Mouse (Mus musculus): ENCODE results near the gene Dhrs1. TPM values are rescaled to one million over a fixed set of nuclear protein-coding genes. Genes with fewer than 3 reads are reported as not detected.
A peak's percentile ranks its signal among the peaks of the same experiment; 100 is the strongest.

The Dhrs1 gene
- polyA plus RNA-seq, 1 experiment from 2014 or later: 75.9 TPM

DNA sequence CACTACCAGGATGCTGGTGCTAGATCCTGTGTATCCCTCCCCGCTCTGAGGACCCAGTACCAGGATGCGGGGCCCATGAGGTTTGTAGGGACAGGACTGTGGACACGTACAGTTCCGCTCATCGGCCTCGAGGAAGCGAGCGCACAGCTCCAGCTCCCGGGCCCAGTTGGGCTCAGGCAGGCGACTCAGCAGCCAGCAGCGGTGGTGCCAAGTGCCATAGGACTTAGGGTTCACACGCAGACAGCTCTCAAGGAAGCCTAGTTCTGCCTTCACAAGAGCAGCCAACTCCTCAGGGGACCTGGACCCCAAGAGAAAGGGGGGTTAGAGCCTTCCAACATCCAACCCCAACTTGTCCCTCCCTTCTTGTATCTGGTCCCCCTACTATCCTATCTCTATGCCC is 24.8 kb downstream of the Dhrs1 start:
- peaks cover 3% of the 10 kb centered on the region; the same call in 1 of the 2 replicates for H3K36me3 ChIP-seq (replicated peaks; ENCODE audit: control insufficient read depth, insufficient read depth, low read depth, low read length)
- DNase-seq (ENCODE audit: low spot score) (no peak), ATAC-seq (replicated peaks; ENCODE audit: insufficient number of reproducible peaks, low FRiP score, low TSS enrichment, low read depth) (no peak)
- H3K27me3 ChIP-seq (ENCODE audit: control insufficient read depth, insufficient read depth, low read length): no peaks in the 10 kb centered on the region
- no peak overlapping the region for H3K27ac ChIP-seq (replicated peaks; ENCODE audit: low read depth, low read length)
- no peak overlapping the region for H3K9ac ChIP-seq (replicated peaks; ENCODE audit: low read length)
- H3K4me1 ChIP-seq (ENCODE audit: control insufficient read depth, insufficient read depth, low read length): no peaks in the 10 kb centered on the region
- no peak overlapping the region for H3K4me3 ChIP-seq (ENCODE audit: low read depth, low read length)
- WGBS: 89% methylated on average over 12 of the region's 12 CpGs
- H3K4me2 ChIP-seq (ENCODE audit: low read depth, low read length): no peak overlapping the region
- H3K9me3 ChIP-seq (replicated peaks; ENCODE audit: control insufficient read depth, low read length): no peaks in the 10 kb centered on the region

DNA sequence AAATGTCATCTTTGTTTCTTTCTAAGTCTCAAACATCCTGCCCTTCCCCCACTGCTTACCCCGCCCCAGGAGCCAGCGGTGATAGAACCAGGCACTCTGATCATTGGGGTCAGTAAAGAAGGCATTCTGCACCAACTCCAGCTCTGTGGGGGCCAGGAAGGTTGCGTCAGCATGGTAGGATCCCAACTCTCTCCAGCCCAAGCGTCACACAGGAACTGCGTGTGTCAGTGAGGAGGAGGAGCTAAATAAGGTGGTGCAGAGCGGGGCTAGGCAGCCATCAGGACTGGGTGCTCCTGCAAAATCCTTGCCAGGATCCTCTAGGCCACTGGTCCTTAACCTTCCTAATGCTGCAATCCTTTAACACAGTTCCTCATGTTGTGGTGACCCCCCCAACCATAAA is 25.8 kb downstream of the Dhrs1 start:
- Histone ChIP-seq H3K9me3 (replicated peaks; ENCODE audit: control insufficient read depth, low read length) (no peaks in the 10 kb centered on the region), H3K4me1 (ENCODE audit: control insufficient read depth, insufficient read depth, low read length) (no peaks in the 10 kb centered on the region), H3K27ac (replicated peaks; ENCODE audit: low read depth, low read length) (no peak overlapping the region), H3K9ac (replicated peaks; ENCODE audit: low read length) (no peak overlapping the region), H3K4me3 (ENCODE audit: low read depth, low read length) (no peak overlapping the region), H3K4me2 (ENCODE audit: low read depth, low read length) (no peak overlapping the region), H3K36me3 (replicated peaks; ENCODE audit: control insufficient read depth, insufficient read depth, low read depth, low read length) (peaks cover 3% of the 10 kb centered on the region; the same call in 1 of the 2 replicates), H3K27me3 (ENCODE audit: control insufficient read depth, insufficient read depth, low read length) (no peaks in the 10 kb centered on the region)
- DNase-seq (ENCODE audit: low spot score): no peak
- no peak for ATAC-seq (replicated peaks; ENCODE audit: insufficient number of reproducible peaks, low FRiP score, low TSS enrichment, low read depth)
- WGBS: 86% methylated on average over 6 of the region's 6 CpGs

DNA sequence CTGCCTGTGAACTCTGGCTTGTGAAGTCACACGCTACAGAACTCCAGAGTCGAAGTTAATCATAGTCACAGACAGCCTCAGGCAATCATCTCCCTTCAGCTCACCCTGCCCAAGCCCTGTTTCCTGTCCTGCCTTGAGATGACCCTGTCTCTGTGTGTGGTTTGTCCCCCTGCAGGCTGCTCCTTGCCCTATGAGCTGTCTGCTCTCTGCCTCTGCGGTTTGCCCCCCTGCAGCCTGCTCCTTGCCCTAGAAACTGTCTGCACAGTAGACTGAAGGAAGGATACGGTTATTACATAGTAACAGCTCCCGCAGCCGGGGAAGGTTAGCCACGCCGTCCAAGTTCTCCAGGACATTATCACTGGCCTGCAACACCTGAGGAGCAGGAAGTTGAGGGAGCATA is 28.6 kb downstream of the Dhrs1 start:
- Histone ChIP-seq H3K4me1 (ENCODE audit: control insufficient read depth, insufficient read depth, low read length) (no peaks in the 10 kb centered on the region), H3K9me3 (replicated peaks; ENCODE audit: control insufficient read depth, low read length) (no peaks in the 10 kb centered on the region), H3K4me3 (ENCODE audit: low read depth, low read length) (no peak overlapping the region), H3K36me3 (replicated peaks; ENCODE audit: control insufficient read depth, insufficient read depth, low read depth, low read length) (peaks cover 3% of the 10 kb centered on the region; the same call in 1 of the 2 replicates), H3K27ac (replicated peaks; ENCODE audit: low read depth, low read length) (no peak overlapping the region), H3K4me2 (ENCODE audit: low read depth, low read length) (no peak overlapping the region), H3K27me3 (ENCODE audit: control insufficient read depth, insufficient read depth, low read length) (peaks cover 4% of the 10 kb centered on the region), H3K9ac (replicated peaks; ENCODE audit: low read length) (no peak overlapping the region)
- DNase-seq (ENCODE audit: low spot score): no peak
- ATAC-seq (replicated peaks; ENCODE audit: insufficient number of reproducible peaks, low FRiP score, low TSS enrichment, low read depth): no peak
- WGBS: 42% methylated on average over 8 of the region's 8 CpGs

DNA sequence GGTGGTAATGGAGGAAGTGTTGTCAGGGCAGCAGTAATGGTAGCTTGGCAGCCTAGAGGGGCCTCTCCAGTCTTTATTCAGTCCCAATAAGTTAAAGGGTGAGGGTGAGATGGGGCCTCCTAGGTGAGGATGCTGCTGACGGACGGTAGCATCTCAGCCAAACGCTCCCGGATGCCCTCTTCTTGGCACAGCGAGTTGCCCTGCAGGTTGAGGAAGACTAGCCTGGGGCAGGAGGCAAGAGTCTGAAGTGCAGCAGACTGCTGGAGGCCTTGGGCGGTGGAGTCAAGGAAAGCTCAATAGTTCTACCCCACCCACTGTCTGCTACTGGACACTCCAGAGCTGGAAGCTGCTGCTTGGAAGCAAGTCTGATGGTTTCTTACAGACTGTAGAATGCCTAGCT is 29.2 kb downstream of the Dhrs1 start:
- Histone ChIP-seq H3K36me3 (replicated peaks; ENCODE audit: control insufficient read depth, insufficient read depth, low read depth, low read length) (peaks cover 3% of the 10 kb centered on the region; the same call in 1 of the 2 replicates), H3K27ac (replicated peaks; ENCODE audit: low read depth, low read length) (no peak overlapping the region), H3K9me3 (replicated peaks; ENCODE audit: control insufficient read depth, low read length) (no peaks in the 10 kb centered on the region), H3K4me2 (ENCODE audit: low read depth, low read length) (no peak overlapping the region), H3K9ac (replicated peaks; ENCODE audit: low read length) (no peak overlapping the region), H3K4me3 (ENCODE audit: low read depth, low read length) (no peak overlapping the region), H3K4me1 (ENCODE audit: control insufficient read depth, insufficient read depth, low read length) (no peaks in the 10 kb centered on the region), H3K27me3 (ENCODE audit: control insufficient read depth, insufficient read depth, low read length) (peaks cover 4% of the 10 kb centered on the region)
- ATAC-seq (replicated peaks; ENCODE audit: insufficient number of reproducible peaks, low FRiP score, low TSS enrichment, low read depth): no peak
- WGBS: 96% methylated on average over 6 of the region's 6 CpGs
- DNase-seq (ENCODE audit: low spot score): no peak

DNA sequence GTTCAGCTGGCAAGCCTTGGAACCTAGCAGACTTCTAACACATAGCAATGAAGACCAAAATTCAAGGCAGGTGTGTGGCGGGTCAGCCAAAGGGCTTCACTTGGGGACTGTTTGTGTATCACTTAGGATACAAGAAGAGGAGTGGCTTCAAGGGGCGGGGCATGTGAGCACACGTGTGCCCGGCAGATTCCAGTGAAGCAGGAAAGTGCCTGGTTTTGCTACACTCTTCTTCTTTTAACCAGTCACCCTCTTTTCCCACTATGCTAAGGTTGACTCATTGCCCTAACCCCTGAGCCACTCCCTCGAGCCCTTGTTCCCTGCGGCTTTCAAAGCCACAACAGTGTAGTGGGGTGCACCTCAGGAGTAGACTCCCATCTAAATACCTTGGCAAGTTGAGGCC is 30.6 kb downstream of the Dhrs1 start:
- H3K36me3 ChIP-seq (replicated peaks; ENCODE audit: control insufficient read depth, insufficient read depth, low read depth, low read length): peaks cover 3% of the 10 kb centered on the region; the same call in 1 of the 2 replicates
- H3K9ac ChIP-seq (replicated peaks; ENCODE audit: low read length): no peak overlapping the region
- ATAC-seq (replicated peaks; ENCODE audit: insufficient number of reproducible peaks, low FRiP score, low TSS enrichment, low read depth): no peak
- 37% methylated on average over 6 of the region's 6 CpGs for WGBS
- H3K9me3 ChIP-seq (replicated peaks; ENCODE audit: control insufficient read depth, low read length): no peaks in the 10 kb centered on the region
- peaks cover 4% of the 10 kb centered on the region for H3K27me3 ChIP-seq (ENCODE audit: control insufficient read depth, insufficient read depth, low read length)
- H3K4me1 ChIP-seq (ENCODE audit: control insufficient read depth, insufficient read depth, low read length): no peaks in the 10 kb centered on the region
- no peak overlapping the region for H3K4me2 ChIP-seq (ENCODE audit: low read depth, low read length)
- DNase-seq (ENCODE audit: low spot score): peak; percentile 29
- no peak overlapping the region for H3K4me3 ChIP-seq (ENCODE audit: low read depth, low read length)
- no peak overlapping the region for H3K27ac ChIP-seq (replicated peaks; ENCODE audit: low read depth, low read length)

DNA sequence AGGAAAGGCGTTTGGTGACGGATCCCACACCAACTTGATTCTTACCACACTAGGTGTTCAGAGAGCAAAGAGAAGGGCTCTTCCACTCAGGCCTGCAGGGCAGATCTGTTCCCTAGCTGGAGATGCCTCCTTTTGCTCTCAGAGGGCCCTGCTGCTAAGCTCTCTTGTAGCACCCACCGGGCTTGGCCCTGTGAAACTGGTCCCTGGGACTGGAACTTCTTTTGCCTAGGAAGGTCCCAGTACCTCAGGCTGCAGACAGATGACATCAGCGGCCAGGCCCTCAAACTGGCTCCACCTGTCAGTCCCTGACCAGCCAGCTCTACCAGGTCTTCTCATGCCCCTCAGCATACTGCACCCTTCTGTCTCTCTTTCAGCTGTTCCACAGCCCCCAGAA is 31.8 kb downstream of the Dhrs1 start, which contains the start of gene Tgm1:
Tgm1 (minus strand) TSS at position 198 of the 394 bp plus-strand sequence.
- no peak within 1 kb of the TSS for H3K27ac ChIP-seq (replicated peaks; ENCODE audit: low read depth, low read length)
- WGBS: 20% methylated on average over 4 of the region's 4 CpGs
- H3K4me2 ChIP-seq (ENCODE audit: low read depth, low read length): peak within 1 kb of the TSS; percentile 22; the same call in 1 of the 2 replicates
- H3K4me1 ChIP-seq (ENCODE audit: control insufficient read depth, insufficient read depth, low read length): no peaks in the 10 kb centered on the region
- H3K9me3 ChIP-seq (replicated peaks; ENCODE audit: control insufficient read depth, low read length): no peaks in the 10 kb centered on the region
- DNase-seq (ENCODE audit: low spot score) (no peak), ATAC-seq (replicated peaks; ENCODE audit: insufficient number of reproducible peaks, low FRiP score, low TSS enrichment, low read depth) (no peak)
- no peak within 1 kb of the TSS for H3K9ac ChIP-seq (replicated peaks; ENCODE audit: low read length)
- H3K27me3 ChIP-seq (ENCODE audit: control insufficient read depth, insufficient read depth, low read length): peaks cover 4% of the 10 kb centered on the region
- H3K4me3 ChIP-seq (ENCODE audit: low read depth, low read length): no peak within 1 kb of the TSS
- H3K36me3 ChIP-seq (replicated peaks; ENCODE audit: control insufficient read depth, insufficient read depth, low read depth, low read length): peaks cover 3% of the 10 kb centered on the region; the same call in 1 of the 2 replicates

DNA sequence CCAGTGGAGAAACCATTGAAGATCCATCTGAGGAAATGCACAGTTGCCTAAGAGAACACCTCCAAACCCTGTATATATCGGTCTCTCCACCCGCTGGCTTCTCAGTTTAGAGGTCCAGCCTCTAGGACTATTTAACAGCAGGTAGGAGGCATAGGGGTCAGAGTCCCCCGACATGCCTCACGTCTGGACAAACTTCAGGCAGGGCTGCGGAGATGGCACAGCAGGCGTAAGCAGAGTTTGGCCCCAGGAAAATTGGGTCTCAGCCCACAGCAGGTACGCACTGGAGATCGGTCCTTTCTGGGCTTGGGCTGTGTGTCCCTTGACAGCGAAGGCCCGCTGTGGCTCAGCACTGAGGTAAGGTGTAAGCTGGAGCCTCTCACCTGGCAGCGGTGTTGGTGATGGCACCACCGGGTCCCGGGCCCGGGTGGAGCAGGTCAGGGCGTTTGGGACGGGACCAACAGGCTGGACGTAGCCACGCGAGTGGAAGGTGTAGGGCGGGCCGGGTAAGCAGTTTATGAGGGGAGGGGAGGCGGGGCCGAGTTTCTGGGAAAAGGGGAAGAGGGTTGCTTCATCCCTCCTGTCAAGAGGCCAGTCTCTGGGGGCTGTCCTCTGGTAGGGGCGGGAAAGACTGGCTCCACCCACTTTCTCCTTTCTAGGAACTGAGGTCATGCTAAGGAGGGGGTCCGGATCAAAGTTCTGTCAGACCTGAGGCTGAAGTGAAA is 32.3 kb downstream of the Dhrs1 start:
- H3K9ac ChIP-seq (replicated peaks; ENCODE audit: low read length): no peak overlapping the region
- H3K27ac ChIP-seq (replicated peaks; ENCODE audit: low read depth, low read length): no peak overlapping the region
- peak; percentile 23 for DNase-seq (ENCODE audit: low spot score)

DNA sequence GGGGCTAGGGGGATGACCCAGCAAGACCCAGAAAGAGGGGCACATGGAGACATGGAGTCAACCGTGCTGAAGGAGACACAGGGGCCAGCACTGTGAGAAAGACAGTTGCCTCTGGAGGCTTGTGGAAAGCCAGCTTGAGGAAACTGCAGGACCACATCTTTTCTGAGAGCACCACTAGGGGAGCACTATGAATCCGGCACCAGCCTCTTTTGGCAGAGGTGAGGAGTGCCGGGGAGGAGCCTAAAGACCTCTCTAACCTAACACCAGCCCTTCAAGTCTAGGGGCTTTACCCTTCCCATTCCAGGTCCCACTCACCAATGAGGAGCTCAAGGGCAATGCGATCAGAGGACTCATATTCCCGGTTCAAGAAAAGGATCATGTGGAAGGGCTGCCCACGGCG is 33.7 kb downstream of the Dhrs1 start:
- Histone ChIP-seq H3K27me3 (ENCODE audit: control insufficient read depth, insufficient read depth, low read length) (peaks cover 4% of the 10 kb centered on the region), H3K4me2 (ENCODE audit: low read depth, low read length) (no peak overlapping the region), H3K36me3 (replicated peaks; ENCODE audit: control insufficient read depth, insufficient read depth, low read depth, low read length) (no peaks in the 10 kb centered on the region), H3K4me1 (ENCODE audit: control insufficient read depth, insufficient read depth, low read length) (no peaks in the 10 kb centered on the region), H3K4me3 (ENCODE audit: low read depth, low read length) (no peak overlapping the region), H3K27ac (replicated peaks; ENCODE audit: low read depth, low read length) (no peak overlapping the region), H3K9me3 (replicated peaks; ENCODE audit: control insufficient read depth, low read length) (no peaks in the 10 kb centered on the region), H3K9ac (replicated peaks; ENCODE audit: low read length) (no peak overlapping the region)
- 77% methylated on average over 7 of the region's 7 CpGs for WGBS
- no peak for DNase-seq (ENCODE audit: low spot score)
- ATAC-seq (replicated peaks; ENCODE audit: insufficient number of reproducible peaks, low FRiP score, low TSS enrichment, low read depth): no peak

More for the DNA sequence above, 32.3 kb downstream of the Dhrs1 start:
- ATAC-seq (replicated peaks; ENCODE audit: insufficient number of reproducible peaks, low FRiP score, low TSS enrichment, low read depth): no peak
- Histone ChIP-seq H3K9me3 (replicated peaks; ENCODE audit: control insufficient read depth, low read length) (no peaks in the 10 kb centered on the region), H3K4me1 (ENCODE audit: control insufficient read depth, insufficient read depth, low read length) (no peaks in the 10 kb centered on the region), H3K27me3 (ENCODE audit: control insufficient read depth, insufficient read depth, low read length) (peaks cover 4% of the 10 kb centered on the region), H3K4me2 (ENCODE audit: low read depth, low read length) (peak overlapping the region; percentile 22; the same call in 1 of the 2 replicates), H3K4me3 (ENCODE audit: low read depth, low read length) (no peak overlapping the region), H3K36me3 (replicated peaks; ENCODE audit: control insufficient read depth, insufficient read depth, low read depth, low read length) (no peaks in the 10 kb centered on the region)
- 13% methylated on average over 25 of the region's 25 CpGs for WGBS

Data from embryonic facial prominence, embryonic 11.5 days (tissue).